Mouse (Mus musculus) heart, postnatal 0 days (tissue): ENCODE results near the gene Ecd. TPM values are rescaled to one million over a fixed set of nuclear protein-coding genes. Genes with fewer than 3 reads are reported as not detected.

Experiments
- ATAC-seq: fragments of 200-750 bp; cut with Nextera tagmentation; 2 replicates; pipeline ENCODE4 v1.8.0; 2017; ENCODE audit warnings: low read depth, moderate number of reproducible peaks, moderate library complexity; ENCODE audit not compliant: insufficient read depth
- DNase-seq: peaks from one replicate; pipeline ENCODE4 v3.0.0-alpha.2; 2016; ENCODE audit warnings: low spot score
- H3K27ac ChIP-seq: fragments of 300-500 bp; sonication (generic); 2 replicates; pipeline ENCODE4 v1.5.1; 2014; ENCODE audit warnings: low read depth, mild to moderate bottlenecking
- H3K27me3 ChIP-seq: fragments of 300-500 bp; sonication (generic); 2 replicates; pipeline ENCODE4 v1.6.1; 2014; ENCODE audit warnings: low read length, mixed read lengths; ENCODE audit not compliant: control insufficient read depth, insufficient read depth
- H3K36me3 ChIP-seq: fragments of 300-500 bp; sonication (generic); replicated peaks from 2 replicates; pipeline ENCODE4 v1.6.1; 2014; ENCODE audit warnings: low read length, mixed read lengths; ENCODE audit not compliant: control insufficient read depth, insufficient read depth
- H3K4me1 ChIP-seq: fragments of 300-500 bp; sonication (generic); 2 replicates; pipeline ENCODE4 v1.6.1; 2014; ENCODE audit warnings: antibody characterized with exemption; ENCODE audit not compliant: control insufficient read depth, insufficient read depth
- H3K4me2 ChIP-seq: fragments of 300-500 bp; sonication (generic); 2 replicates; pipeline ENCODE4 v1.6.1; 2014; ENCODE audit warnings: low read depth, mild to moderate bottlenecking, low read length, moderate library complexity
- H3K4me3 ChIP-seq: fragments of 300-500 bp; sonication (generic); 2 replicates; pipeline ENCODE4 v1.5.1; 2014; ENCODE audit warnings: low read depth, low read length
- H3K9ac ChIP-seq: fragments of 300-500 bp; sonication (generic); replicated peaks from 2 replicates; pipeline ENCODE4 v1.6.1; 2014; ENCODE audit warnings: low read depth, low read length, mixed read lengths
- H3K9me3 ChIP-seq: fragments of 300-500 bp; sonication (generic); replicated peaks from 2 replicates; pipeline ENCODE4 v1.6.1; 2016; ENCODE audit warnings: low read length; ENCODE audit not compliant: control insufficient read depth
- CTCF ChIP-seq: IDR thresholded peaks from 2 replicates; pipeline ENCODE4 v1.5.1; 2016; ENCODE audit warnings: antibody characterized with exemption, control low read depth, low read depth
- EP300 ChIP-seq: IDR thresholded peaks from 2 replicates; pipeline ENCODE4 v1.6.1; 2016; ENCODE audit warnings: antibody characterized with exemption, low read depth
- WGBS: fragments of 180-500 bp; shearing (Covaris S2); extraction: QIAGEN DNeasy Blood & Tissue Kit; methylation state at CpG from one replicate; pipeline ENCODE4 v1.1.7; 2014; 5-methylcytosine and 5-hydroxymethylcytosine counted together
- polyA plus RNA-seq: library from polyadenylated mRNA; unstranded; fragments of >200 nt; fragmentation: Nextera tagmentation; extraction: Ambion mirVana; gene quantifications from 2 replicates; pipeline ENCODE4 v1.2.1, GENCODE M21; 2015
- total RNA-seq: library from RNA; depleted of rRNA; stranded (reverse); fragments of >200 nt; gene quantifications from 2 replicates; pipeline ENCODE4 v1.2.3, GENCODE M21; 2014; ENCODE audit warnings: low replicate concordance; rRNA removed

The Ecd gene
- total and polyA plus RNA-seq, 2 experiments from 2014 or later, result 19.1 to 24.3 TPM

DNA sequence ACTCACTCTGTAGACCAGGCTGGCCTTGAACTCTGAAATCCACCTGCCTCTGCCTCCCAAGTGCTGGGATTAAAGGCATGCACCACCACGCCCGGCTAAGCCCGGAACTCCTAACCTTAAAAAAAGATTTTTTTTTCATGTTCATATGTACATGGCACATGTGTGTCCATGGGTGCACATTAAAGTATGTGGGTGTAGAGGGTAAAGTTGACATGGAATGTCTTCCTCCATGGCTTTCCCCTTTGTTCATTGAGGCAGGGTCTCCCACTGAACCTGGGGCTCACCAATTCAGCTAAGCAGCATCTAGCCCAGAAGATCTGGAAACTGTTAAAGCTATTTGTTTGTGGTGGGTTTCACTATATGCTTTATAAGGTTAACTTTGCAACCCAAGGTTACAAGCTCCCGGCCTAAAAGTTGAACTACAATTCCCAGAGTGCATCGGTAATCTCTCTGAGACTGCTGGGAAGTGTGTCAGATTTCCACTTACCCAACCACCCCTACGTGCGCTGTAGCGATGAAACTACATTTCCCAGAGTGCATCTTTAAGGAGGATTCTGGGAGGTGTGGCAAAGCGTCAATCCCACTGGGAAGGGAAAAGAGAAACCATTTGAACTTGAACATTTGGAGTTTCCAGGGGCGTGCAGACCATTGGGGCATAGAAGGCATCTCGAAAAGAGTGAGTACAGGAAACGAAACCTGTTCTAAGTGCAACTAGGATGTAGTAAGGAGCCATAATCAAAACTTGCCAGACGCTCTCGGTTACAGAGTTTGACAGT is 53.6 kb downstream of the Ecd start, which contains the start of gene Nudt13:
TSS of gene Nudt13 (plus strand) at position 581 of the 776 bp plus-strand sequence.
- 0 out of 2 replicates have a peak, but pooled peaks cover 5% of the 10 kb centered on the region for H3K4me1 ChIP-seq
- WGBS, result 23% methylated on average over 14 of the region's 14 CpGs
- H3K9me3 ChIP-seq, result no peaks in the 10 kb centered on the region
- no peak for TF ChIP-seq CTCF
- no peak for TF ChIP-seq EP300
- H3K9ac ChIP-seq, result peak within 1 kb of the TSS; percentile 70
- ATAC-seq, result peak; percentile 97
- DNase-seq, result peak; percentile 99
- peak within 1 kb of the TSS; percentile 82 for H3K4me3 ChIP-seq
- no peaks in the 10 kb centered on the region for H3K27me3 ChIP-seq
- no peaks in the 10 kb centered on the region for H3K36me3 ChIP-seq
- peak within 1 kb of the TSS; percentile 62 for H3K4me2 ChIP-seq
- H3K27ac ChIP-seq, result peak within 1 kb of the TSS; percentile 48; the same call in 1 of the 2 replicates

DNA sequence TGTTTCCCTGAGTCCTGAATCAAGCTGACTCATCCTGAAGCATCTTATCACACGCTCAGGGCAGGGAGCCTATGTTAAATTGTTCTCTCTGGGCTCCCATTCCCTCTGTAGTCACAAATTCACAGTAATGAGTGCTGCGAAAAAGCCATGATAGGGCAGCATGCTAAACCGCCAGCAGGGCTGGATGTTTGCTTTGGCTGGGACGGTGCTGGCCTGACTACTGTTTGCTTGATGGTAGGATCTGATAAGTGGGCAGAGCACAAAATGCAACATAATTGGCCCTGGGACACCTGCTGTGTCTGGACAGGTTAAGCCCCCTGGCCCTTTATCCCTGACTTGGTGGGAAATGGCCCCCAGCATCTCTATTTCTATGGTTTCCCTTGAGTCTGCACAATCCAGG is 56.5 kb downstream of the Ecd start:
- TF ChIP-seq CTCF (no peak), EP300 (no peak)
- WGBS, result 58% methylated on average over 4 of the region's 4 CpGs

More for the DNA sequence above, 56.5 kb downstream of the Ecd start:
- no peak for DNase-seq
- ATAC-seq, result no peak
- Histone ChIP-seq H3K27me3 (no peaks in the 10 kb centered on the region), H3K4me2 (no peak overlapping the region), H3K4me1 (0 out of 2 replicates have a peak, but pooled peaks cover 5% of the 10 kb centered on the region), H3K27ac (no peak overlapping the region), H3K4me3 (no peak overlapping the region), H3K36me3 (no peaks in the 10 kb centered on the region), H3K9ac (no peak overlapping the region), H3K9me3 (no peaks in the 10 kb centered on the region)

Other genes starting within 250 kb of the Ecd start
- gene Saysd1, start 209.6 kb downstream of the Ecd start, total RNA-seq, result 1.9 and 12.6 TPM in 2 replicates
- 10.4 and 10.8 TPM in 2 replicates for gene Saysd1, start 209.6 kb downstream of the Ecd start, polyA plus RNA-seq
- gene Kcnk5, start 166.3 kb downstream of the Ecd start, total RNA-seq, result 1.8 and 3.4 TPM in 2 replicates
- gene Kcnk5, start 166.3 kb downstream of the Ecd start, polyA plus RNA-seq, result 0.86 and 1.1 TPM in 2 replicates
- gene Kcnk16, start 78.9 kb downstream of the Ecd start, total RNA-seq, result not detected in 2 replicates
- gene Kcnk16, start 78.9 kb downstream of the Ecd start, polyA plus RNA-seq, result not detected in 2 replicates
- gene Nudt13, start 53.4 kb downstream of the Ecd start, total RNA-seq, result 15.0 and 17.0 TPM in 2 replicates
- 13.2 and 14.2 TPM in 2 replicates for gene Nudt13, start 53.4 kb downstream of the Ecd start, polyA plus RNA-seq
- 43.7 and 49.4 TPM in 2 replicates for gene Fam149b, start within 50 bp of the Ecd start, total RNA-seq
- 16.5 and 19.1 TPM in 2 replicates for gene Fam149b, start within 50 bp of the Ecd start, polyA plus RNA-seq
- 20.6 and 41.9 TPM in 2 replicates for gene Dnajc9, start 40.8 kb upstream of the Ecd start, total RNA-seq
- gene Dnajc9, start 40.8 kb upstream of the Ecd start, polyA plus RNA-seq, result 41.4 and 44.7 TPM in 2 replicates
- 67.4 and 79.3 TPM in 2 replicates for gene Mrps16, start 45.5 kb upstream of the Ecd start, total RNA-seq
- 122 and 127 TPM in 2 replicates for gene Mrps16, start 45.5 kb upstream of the Ecd start, polyA plus RNA-seq
- gene Cfap70, start 104.1 kb upstream of the Ecd start, total RNA-seq, result 0.15 TPM in 1 of 2 replicates, not detected in the other
- gene Cfap70, start 104.1 kb upstream of the Ecd start, polyA plus RNA-seq, result 0.11 and 0.38 TPM in 2 replicates
- gene Anxa7, start 132.0 kb upstream of the Ecd start, total RNA-seq, result 93.4 and 108 TPM in 2 replicates
- 37.5 and 39.3 TPM in 2 replicates for gene Anxa7, start 132.0 kb upstream of the Ecd start, polyA plus RNA-seq
- 0.99 TPM in 1 of 2 replicates, not detected in the other for gene Mss51, start 148.8 kb upstream of the Ecd start, total RNA-seq
- gene Mss51, start 148.8 kb upstream of the Ecd start, polyA plus RNA-seq, result 0.16 and 0.20 TPM in 2 replicates
- 22.7 and 27.1 TPM in 2 replicates for gene Ppp3cb, start 198.5 kb upstream of the Ecd start, total RNA-seq
- 23.2 and 25.5 TPM in 2 replicates for gene Ppp3cb, start 198.5 kb upstream of the Ecd start, polyA plus RNA-seq